Mouse (Mus musculus): ENCODE results near the gene Itgb3bp.

- TF ChIP-seq POLR2A (IDR thresholded peaks at IDR 0.05; ENCODE audit: insufficient read length, low read depth) = no peak
- no peak for TF ChIP-seq E2F4 (IDR thresholded peaks at IDR 0.05; ENCODE audit: insufficient read depth)
- TF ChIP-seq TCF3 (IDR thresholded peaks at IDR 0.05; ENCODE audit: insufficient read length, low read depth) = no peak
- no peak for TF ChIP-seq MYOD1 (IDR thresholded peaks at IDR 0.05; ENCODE audit: control insufficient read depth in 1 of 3, insufficient read length in 2 of 3, low read depth in 2 of 3)
- TF ChIP-seq POLR2AphosphoS2 (IDR thresholded peaks at IDR 0.05; ENCODE audit: insufficient read length, low read depth) = no peak
- TF ChIP-seq CEBPB (IDR thresholded peaks at IDR 0.05; ENCODE audit: insufficient read depth, poor library complexity, severe bottlenecking) = no peak
- no peak for TF ChIP-seq TCF12 (IDR thresholded peaks at IDR 0.05; ENCODE audit: insufficient read depth, poor library complexity, severe bottlenecking)
- no peak for TF ChIP-seq USF1 (IDR thresholded peaks at IDR 0.05; ENCODE audit: low read depth)
- no peak for TF ChIP-seq REST (IDR thresholded peaks at IDR 0.05; ENCODE audit: insufficient read depth, insufficient read length)
- no peak for TF ChIP-seq SRF (IDR thresholded peaks at IDR 0.05; ENCODE audit: control insufficient read depth, insufficient read length, low read depth)
Measured at GRCm38 (mm10) chr4:99792365-99792764, 137.2 kb downstream of the Itgb3bp start.

Measured in myocyte (in vitro differentiated cells).